Mouse (Mus musculus) midbrain, embryonic 14.5 days (tissue): ENCODE measurements around the gene Wdr13. TPM values are rescaled to one million over a fixed set of nuclear protein-coding genes. Genes with fewer than 3 reads are reported as not detected.

ENCODE experiments used
- ATAC-seq: fragments of 200-750 bp; cut with Nextera tagmentation; 2 replicates; pipeline ENCODE4 v1.8.0; 2017; ENCODE audit warnings: moderate number of reproducible peaks, moderate library complexity; ENCODE audit not compliant: low FRiP score, low TSS enrichment
- DNase-seq: peaks from one replicate; pipeline ENCODE4 v3.0.0-alpha.2; 2015
- H3K27ac ChIP-seq: fragments of 300-500 bp; sonication (generic); replicated peaks from 2 replicates; pipeline ENCODE4 v1.5.1; 2014; ENCODE audit warnings: mild to moderate bottlenecking, low read depth, low read length, moderate library complexity
- H3K27me3 ChIP-seq: fragments of 300-500 bp; sonication (generic); 2 replicates; pipeline ENCODE4 v1.6.1; 2014; ENCODE audit warnings: low read length, control low read depth, mixed read lengths; ENCODE audit not compliant: control insufficient read depth, insufficient read depth
- H3K36me3 ChIP-seq: fragments of 300-500 bp; sonication (generic); 2 replicates; pipeline ENCODE4 v1.6.1; 2014; ENCODE audit warnings: low read length, control low read depth; ENCODE audit not compliant: control insufficient read depth, insufficient read depth
- H3K4me1 ChIP-seq: fragments of 300-500 bp; sonication (generic); 2 replicates; pipeline ENCODE4 v1.6.1; 2014; ENCODE audit warnings: mild to moderate bottlenecking, antibody characterized with exemption, low read length, control low read depth; ENCODE audit not compliant: control insufficient read depth, insufficient read depth
- H3K4me2 ChIP-seq: fragments of 300-500 bp; sonication (generic); 2 replicates; pipeline ENCODE4 v1.6.1; 2014; ENCODE audit warnings: mild to moderate bottlenecking, low read length, moderate library complexity
- H3K4me3 ChIP-seq: fragments of 300-500 bp; sonication (generic); replicated peaks from 2 replicates; pipeline ENCODE4 v1.5.1; 2014; ENCODE audit warnings: low read depth, low read length
- H3K9ac ChIP-seq: fragments of 300-500 bp; sonication (generic); replicated peaks from 2 replicates; pipeline ENCODE4 v1.6.1; 2014; ENCODE audit warnings: mild to moderate bottlenecking, low read length, moderate library complexity
- H3K9me3 ChIP-seq: fragments of 300-500 bp; sonication (generic); 2 replicates; pipeline ENCODE4 v1.6.1; 2016; ENCODE audit warnings: low read length, control low read depth, mixed read lengths; ENCODE audit not compliant: control insufficient read depth
- WGBS: fragments of 180-500 bp; shearing (Covaris S2); extraction: QIAGEN DNeasy Blood & Tissue Kit; methylation state at CpG from one replicate; pipeline ENCODE4 v1.1.7; 2014; 5-methylcytosine and 5-hydroxymethylcytosine counted together
- polyA plus RNA-seq: library from polyadenylated mRNA; unstranded; fragments of >200 nt; fragmentation: Nextera tagmentation; extraction: Ambion mirVana; gene quantifications from 2 replicates; pipeline ENCODE4 v1.2.1, GENCODE M21; 2014

Gene Wdr13
- polyA plus RNA-seq, 1 experiment from 2014 or later, result 57.9 TPM

DNA sequence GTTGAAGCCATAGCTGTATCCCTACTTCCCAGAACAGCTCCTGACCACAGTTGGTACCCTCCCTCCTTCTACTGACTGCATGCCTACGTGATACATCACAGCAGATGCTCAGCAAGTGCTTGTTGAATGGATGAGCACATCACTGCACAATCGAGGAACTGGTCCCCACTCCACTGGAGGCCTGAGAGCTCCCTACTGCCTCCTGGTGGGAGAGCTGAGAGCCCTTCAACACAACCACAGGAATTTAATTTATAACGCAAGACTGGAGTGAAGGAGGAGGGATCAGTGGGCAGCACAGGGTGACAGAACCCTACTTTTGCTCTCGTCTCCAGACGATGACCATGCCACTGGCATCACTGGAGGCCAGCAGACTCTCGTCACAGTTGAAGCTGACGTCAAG lies 7.5 kb downstream of the Wdr13 start:
- no peak overlapping the region for H3K27ac ChIP-seq
- no peaks in the 10 kb centered on the region for H3K4me1 ChIP-seq
- H3K36me3 ChIP-seq, result peaks cover 47% of the 10 kb centered on the region
- no peak overlapping the region for H3K4me3 ChIP-seq
- H3K9me3 ChIP-seq, result no peaks in the 10 kb centered on the region
- no peak for ATAC-seq
- H3K27me3 ChIP-seq, result no peaks in the 10 kb centered on the region
- DNase-seq, result no peak
- no peak overlapping the region for H3K4me2 ChIP-seq
- H3K9ac ChIP-seq, result no peak overlapping the region
- 82% methylated on average over 7 of the region's 7 CpGs for WGBS

DNA sequence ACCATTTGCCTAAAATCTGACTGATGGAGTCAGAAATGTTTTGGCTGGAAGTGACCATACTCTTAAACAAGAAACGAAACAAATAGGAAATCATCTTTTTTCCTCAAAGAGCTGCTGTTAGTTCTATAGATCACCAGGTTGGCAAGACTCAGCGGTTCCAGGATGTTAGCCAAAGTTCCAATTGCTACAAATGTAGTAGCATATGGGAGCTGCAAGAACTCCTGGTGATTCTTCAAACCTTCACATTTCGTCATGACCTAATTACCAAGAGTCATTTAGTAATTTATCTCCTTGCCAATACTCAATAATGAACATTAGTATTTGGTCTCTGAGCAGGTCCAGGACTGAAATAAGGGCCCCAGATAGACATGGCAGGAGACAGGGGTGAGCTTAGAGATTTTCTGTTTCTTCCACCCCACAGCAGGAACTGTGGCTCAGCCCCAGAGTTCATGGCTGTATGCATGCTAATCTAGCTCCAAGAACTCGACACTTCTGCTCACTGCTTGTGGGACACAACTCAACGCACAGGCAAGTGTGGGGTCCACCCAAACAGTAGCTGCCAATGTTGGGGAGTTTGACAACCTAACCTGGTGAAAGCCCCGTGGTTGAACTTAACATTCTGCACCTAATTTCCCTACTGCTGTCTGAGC lies 8.7 kb downstream of the Wdr13 start:
- Histone ChIP-seq H3K36me3 (peaks cover 40% of the 10 kb centered on the region), H3K27ac (no peak overlapping the region), H3K9me3 (no peaks in the 10 kb centered on the region), H3K27me3 (no peaks in the 10 kb centered on the region), H3K4me2 (no peak overlapping the region), H3K4me3 (no peak overlapping the region), H3K9ac (no peak overlapping the region), H3K4me1 (no peaks in the 10 kb centered on the region)
- ATAC-seq, result no peak
- no peak for DNase-seq
- 88% methylated on average over 6 of the region's 6 CpGs for WGBS

DNA sequence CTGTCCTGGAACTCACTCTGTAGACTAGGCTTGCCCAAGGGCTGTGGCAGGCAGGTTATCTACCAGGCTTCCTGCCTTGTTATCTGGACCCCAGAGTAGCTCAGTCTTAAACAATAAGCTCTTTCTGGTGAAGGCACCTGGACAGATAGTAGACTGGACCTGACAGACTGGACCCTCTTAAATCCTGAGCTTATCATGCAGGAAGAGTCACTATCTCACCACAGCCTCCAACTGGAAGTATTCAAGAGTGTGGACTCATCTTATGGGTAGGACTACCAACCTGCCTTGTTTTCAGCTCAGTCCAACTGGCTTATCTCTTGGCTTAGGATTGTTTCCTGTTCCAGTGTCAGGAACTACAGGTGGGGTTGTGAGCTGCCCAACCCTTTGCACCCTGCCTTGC lies 15.4 kb downstream of the Wdr13 start:
- H3K36me3 ChIP-seq, result no peaks in the 10 kb centered on the region
- no peaks in the 10 kb centered on the region for H3K27me3 ChIP-seq
- H3K9me3 ChIP-seq, result no peaks in the 10 kb centered on the region
- no peaks in the 10 kb centered on the region for H3K4me1 ChIP-seq
- H3K27ac ChIP-seq, result no peak overlapping the region
- no peak for ATAC-seq
- H3K9ac ChIP-seq, result no peak overlapping the region
- no peak overlapping the region for H3K4me2 ChIP-seq
- DNase-seq, result no peak
- H3K4me3 ChIP-seq, result no peak overlapping the region

DNA sequence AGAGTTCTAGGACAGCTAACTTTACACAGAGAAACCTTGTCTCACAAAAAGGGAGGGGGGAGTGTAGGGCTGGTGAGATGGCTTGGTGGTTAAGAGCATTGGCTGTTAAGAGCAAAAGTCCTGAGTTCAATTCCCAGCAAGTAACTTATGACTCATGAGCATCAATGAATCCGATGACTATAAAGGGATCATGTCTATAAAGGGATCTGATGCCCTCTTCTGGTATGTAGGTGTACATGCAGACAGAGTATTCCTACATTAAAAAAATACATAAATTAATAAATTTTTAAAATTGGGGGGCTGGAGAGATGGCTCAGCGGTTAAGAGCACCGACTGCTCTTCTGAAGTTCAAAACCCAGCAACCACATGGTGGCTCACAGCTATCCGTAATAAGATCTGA lies 17.4 kb downstream of the Wdr13 start:
- H3K4me1 ChIP-seq, result no peaks in the 10 kb centered on the region
- H3K4me2 ChIP-seq, result no peak overlapping the region
- DNase-seq, result no peak
- H3K36me3 ChIP-seq, result no peaks in the 10 kb centered on the region
- H3K9ac ChIP-seq, result no peak overlapping the region
- WGBS, result 81% methylated on average over 4 of the region's 4 CpGs
- no peaks in the 10 kb centered on the region for H3K9me3 ChIP-seq
- no peak overlapping the region for H3K4me3 ChIP-seq
- no peaks in the 10 kb centered on the region for H3K27me3 ChIP-seq
- ATAC-seq, result no peak
- H3K27ac ChIP-seq, result no peak overlapping the region

DNA sequence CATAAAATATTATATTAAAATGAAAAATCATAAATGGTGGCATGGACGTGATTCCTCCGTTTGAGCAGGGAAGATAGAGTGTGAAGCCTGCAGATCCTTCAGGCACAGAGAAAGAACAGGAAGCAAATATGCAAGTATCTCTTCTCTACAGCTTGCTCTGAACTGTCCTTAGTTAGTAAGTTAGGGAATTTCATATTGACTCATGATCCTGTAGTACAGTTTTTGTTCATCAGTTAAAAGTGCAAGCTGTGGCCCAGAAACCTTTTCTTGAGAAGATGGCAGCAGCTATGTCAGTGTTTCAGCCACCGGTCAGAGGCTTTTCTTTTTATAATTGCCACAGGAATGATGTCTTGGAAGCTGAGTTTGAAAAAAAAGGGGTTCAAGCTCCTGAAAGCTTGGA lies 27.7 kb downstream of the Wdr13 start:
- no peak for ATAC-seq
- no peak overlapping the region for H3K4me2 ChIP-seq
- H3K27ac ChIP-seq, result no peak overlapping the region
- no peak overlapping the region for H3K9ac ChIP-seq
- DNase-seq, result no peak
- H3K4me3 ChIP-seq, result no peak overlapping the region
- H3K4me1 ChIP-seq, result 0 out of 2 replicates have a peak, but pooled peaks cover 4% of the 10 kb centered on the region
- no peaks in the 10 kb centered on the region for H3K9me3 ChIP-seq
- WGBS, result 93% methylated on average over 3 of the region's 3 CpGs
- H3K27me3 ChIP-seq, result no peaks in the 10 kb centered on the region
- no peaks in the 10 kb centered on the region for H3K36me3 ChIP-seq

DNA sequence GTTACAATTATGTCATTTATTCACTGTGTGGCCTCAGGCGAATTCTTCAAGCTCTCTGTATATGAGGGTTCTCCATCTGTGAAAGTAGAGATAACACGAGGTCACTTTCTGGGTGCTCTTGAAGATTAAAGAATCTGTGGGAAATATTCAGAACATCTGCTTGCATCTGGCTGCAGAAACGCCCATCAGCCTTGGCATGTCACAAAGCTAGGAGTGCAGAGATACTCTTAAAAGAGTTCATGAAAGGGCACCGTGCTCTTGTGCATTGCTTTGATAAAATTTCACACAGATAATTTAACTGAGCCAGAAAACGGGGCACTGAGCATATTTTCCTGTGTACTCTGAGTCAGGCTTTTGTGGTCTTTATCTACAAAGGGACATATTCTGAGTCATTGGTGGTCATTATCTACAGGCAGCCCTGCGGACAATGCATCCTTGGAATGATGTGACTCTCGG lies 30.5 kb downstream of the Wdr13 start:
- Histone ChIP-seq H3K36me3 (no peaks in the 10 kb centered on the region), H3K27me3 (no peaks in the 10 kb centered on the region), H3K4me2 (no peak overlapping the region), H3K4me3 (no peak overlapping the region), H3K9me3 (no peaks in the 10 kb centered on the region), H3K9ac (no peak overlapping the region), H3K27ac (no peak overlapping the region), H3K4me1 (0 out of 2 replicates have a peak, but pooled peaks cover 4% of the 10 kb centered on the region)
- DNase-seq (peak; percentile 2), ATAC-seq (no peak)
- WGBS, result 70% methylated on average over 7 of the region's 7 CpGs

DNA sequence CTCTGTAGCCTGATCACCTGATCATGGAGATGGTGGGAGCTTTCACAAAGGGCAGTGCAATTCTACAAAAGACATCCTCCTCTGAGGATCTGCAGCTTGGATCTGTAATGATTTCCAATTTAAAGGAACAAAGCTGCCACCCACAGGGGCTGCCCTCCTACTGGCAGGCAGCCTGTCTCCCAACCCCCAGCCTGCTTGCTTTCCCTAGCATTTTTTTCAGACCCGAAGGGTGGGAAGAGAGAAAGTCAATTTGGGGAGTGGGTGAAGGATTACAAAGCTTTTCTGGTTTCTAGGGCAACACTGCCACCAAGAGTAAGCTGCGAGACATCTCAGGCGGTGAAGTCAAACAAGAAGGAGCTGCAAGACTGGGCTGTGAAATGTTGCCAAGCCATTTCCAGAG lies 31.7 kb downstream of the Wdr13 start:
- Histone ChIP-seq H3K4me2 (peak overlapping the region; percentile 28), H3K9ac (no peak overlapping the region), H3K9me3 (no peaks in the 10 kb centered on the region), H3K4me1 (0 out of 2 replicates have a peak, but pooled peaks cover 4% of the 10 kb centered on the region), H3K27ac (peak overlapping the region; percentile 82), H3K36me3 (no peaks in the 10 kb centered on the region), H3K4me3 (no peak overlapping the region), H3K27me3 (no peaks in the 10 kb centered on the region)
- WGBS, result 25% methylated on average over 3 of the region's 3 CpGs
- peak; percentile 95 for DNase-seq
- ATAC-seq, result peak; percentile 63

DNA sequence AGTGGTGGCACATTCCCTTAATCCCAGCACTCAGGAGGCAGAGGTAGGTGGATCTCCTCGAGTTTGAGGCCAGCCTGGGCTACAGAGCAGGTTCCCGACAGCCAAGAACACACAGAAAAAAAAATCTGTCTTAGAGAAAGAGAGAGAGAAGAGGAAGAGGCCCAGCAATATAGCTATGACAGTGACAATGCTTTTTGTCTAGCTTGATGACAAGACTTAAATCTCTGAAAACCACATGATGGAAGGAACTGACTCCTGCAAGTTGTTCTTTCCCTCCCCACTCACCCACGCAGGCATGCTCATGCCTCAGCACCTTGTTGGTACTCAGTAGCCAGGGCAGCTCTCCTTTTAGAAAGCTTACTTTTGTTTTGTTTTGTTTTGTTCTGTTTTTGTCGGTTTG lies 33.3 kb downstream of the Wdr13 start:
- Histone ChIP-seq H3K4me3 (no peak overlapping the region), H3K4me2 (no peak overlapping the region), H3K9ac (no peak overlapping the region), H3K9me3 (no peaks in the 10 kb centered on the region), H3K36me3 (no peaks in the 10 kb centered on the region), H3K27ac (no peak overlapping the region), H3K27me3 (no peaks in the 10 kb centered on the region), H3K4me1 (0 out of 2 replicates have a peak, but pooled peaks cover 4% of the 10 kb centered on the region)
- ATAC-seq, result no peak
- DNase-seq, result no peak
- 66% methylated on average over 4 of the region's 4 CpGs for WGBS

DNA sequence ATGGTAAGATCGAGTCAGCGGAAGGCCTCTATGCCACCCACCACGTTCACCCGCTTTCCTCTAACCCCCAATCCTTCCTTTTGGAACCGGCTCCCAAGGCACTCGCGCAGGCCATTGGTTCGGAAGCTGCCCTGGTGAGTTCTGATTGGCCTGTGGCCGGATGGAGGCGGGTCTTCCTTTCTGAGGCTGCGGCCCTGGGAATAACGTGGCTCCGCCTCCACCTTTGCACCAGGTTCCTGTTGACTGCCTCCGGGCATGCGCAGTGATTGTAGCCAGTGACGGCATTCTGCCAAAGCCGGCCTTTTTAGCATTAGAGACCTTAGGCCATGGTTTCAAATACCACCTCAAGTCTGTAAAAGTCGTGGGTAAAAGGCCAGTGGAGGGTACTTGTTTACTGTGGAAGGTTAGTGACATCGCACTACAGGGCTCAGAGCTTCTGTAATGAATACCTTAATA lies 35.9 kb downstream of the Wdr13 start:
- no peaks in the 10 kb centered on the region for H3K36me3 ChIP-seq
- peak; percentile 93 for ATAC-seq
- H3K4me2 ChIP-seq, result peak overlapping the region; percentile 48
- H3K27me3 ChIP-seq, result no peaks in the 10 kb centered on the region
- H3K4me1 ChIP-seq, result 0 out of 2 replicates have a peak, but pooled peaks cover 4% of the 10 kb centered on the region
- peak overlapping the region; percentile 26; the same call in 1 of the 2 replicates for H3K27ac ChIP-seq
- peak overlapping the region; percentile 27 for H3K4me3 ChIP-seq
- no peaks in the 10 kb centered on the region for H3K9me3 ChIP-seq
- peak; percentile 96 for DNase-seq
- WGBS, result 24% methylated on average over 19 of the region's 19 CpGs
- no peak overlapping the region; the same call in 1 of the 2 replicates for H3K9ac ChIP-seq
